Comparison of ENCODE assay signal across 7 mouse cellular contexts in genomic region chr8:4678218-4678907, GRCm38 (mm10).
DNase-seq lines count a peak whose midpoint lies in the region; ATAC-seq lines count a peak whose summit lies in the region.

No protein-coding gene starts in this region.

- ATAC-seq in intestine, embryonic 14.5 days (replicated peaks; ENCODE audit: low FRiP score, low TSS enrichment, low read depth): peak; percentile 80
- peak; percentile 69 for ATAC-seq in midbrain, embryonic 11.5 days (ENCODE audit: low FRiP score)

- H3K36me3 ChIP-seq in intestine, embryonic 14.5 days (ENCODE audit: control insufficient read depth, insufficient read depth, low read length): no peaks in the 10 kb centered on the region
- no peaks in the 10 kb centered on the region for H3K36me3 ChIP-seq in limb, embryonic 10.5 days
- no peaks in the 10 kb centered on the region for H3K36me3 ChIP-seq in midbrain, embryonic 11.5 days (ENCODE audit: control insufficient read depth, insufficient read depth, low read length)

- DNase-seq in adrenal gland, adult (ENCODE audit: inconsistent age in 2 of 2, low spot score in 1 of 2): peak; percentile 92 to 98
- DNase-seq in cerebellum, postnatal 36 days: peak; percentile 88 to 94
- DNase-seq in gastrocnemius, adult 18-20 months (ENCODE audit: low spot score): peak; percentile 86
- peak; percentile 99 for DNase-seq in intestine, embryonic 14.5 days (ENCODE audit: low spot score)
- DNase-seq in limb, embryonic 10.5 days (ENCODE audit: low spot score): peak; percentile 92
- DNase-seq in midbrain, embryonic 11.5 days (ENCODE audit: low spot score, missing footprints): peak; percentile 99
- DNase-seq in skeletal muscle tissue, adult 2 months (ENCODE audit: low read depth, low spot score): peak; percentile 71

- peak overlapping the region; percentile 98 for H3K27ac ChIP-seq in intestine, embryonic 14.5 days (ENCODE audit: low read depth)
- peak overlapping the region; percentile 96 for H3K27ac ChIP-seq in limb, embryonic 10.5 days
- H3K27ac ChIP-seq in midbrain, embryonic 11.5 days (ENCODE audit: low read depth, low read length): peak overlapping the region; percentile 88

- peak overlapping the region; percentile 66 for H3K4me3 ChIP-seq in intestine, embryonic 14.5 days (ENCODE audit: low read depth, low read length)
- H3K4me3 ChIP-seq in limb, embryonic 10.5 days: peak overlapping the region; percentile 64
- peak overlapping the region; percentile 63 for H3K4me3 ChIP-seq in midbrain, embryonic 11.5 days (ENCODE audit: low read depth, low read length)

- peak overlapping the region; percentile 50 for H3K4me2 ChIP-seq in intestine, embryonic 14.5 days (ENCODE audit: low read length)
- peak overlapping the region; percentile 48 for H3K4me2 ChIP-seq in midbrain, embryonic 11.5 days

- peaks cover 3% of the 10 kb centered on the region; the same call in 1 of the 2 replicates for H3K9me3 ChIP-seq in intestine, embryonic 14.5 days (ENCODE audit: control insufficient read depth, low read length)
- 0 out of 2 replicates have a peak, but pooled peaks cover 3% of the 10 kb centered on the region for H3K9me3 ChIP-seq in limb, embryonic 10.5 days (replicated peaks)
- H3K9me3 ChIP-seq in midbrain, embryonic 11.5 days (ENCODE audit: control insufficient read depth, low read length): no peaks in the 10 kb centered on the region; the same call in 1 of the 2 replicates

- under 1% methylated on average over 37 of the region's 37 CpGs for whole genome bisulfite sequencing in intestine, embryonic 14.5 days
- under 1% methylated on average over 37 of the region's 37 CpGs for WGBS in limb, embryonic 10.5 days
- under 1% methylated on average over 37 of the region's 37 CpGs for WGBS in midbrain, embryonic 11.5 days

- H3K9ac ChIP-seq in intestine, embryonic 14.5 days (ENCODE audit: low read length): peak overlapping the region; percentile 74
- H3K9ac ChIP-seq in midbrain, embryonic 11.5 days (ENCODE audit: low read length): peak overlapping the region; percentile 74

- H3K4me1 ChIP-seq in intestine, embryonic 14.5 days (replicated peaks; ENCODE audit: control insufficient read depth, insufficient read depth, low read length): no peaks in the 10 kb centered on the region
- H3K4me1 ChIP-seq in limb, embryonic 10.5 days: peaks cover 3% of the 10 kb centered on the region; the same call in 1 of the 2 replicates
- H3K4me1 ChIP-seq in midbrain, embryonic 11.5 days (ENCODE audit: control insufficient read depth, insufficient read depth, low read length): peaks cover 7% of the 10 kb centered on the region; the same call in 1 of the 2 replicates

- no peaks in the 10 kb centered on the region for H3K27me3 ChIP-seq in intestine, embryonic 14.5 days (replicated peaks; ENCODE audit: control insufficient read depth, insufficient read depth, low read length)
- H3K27me3 ChIP-seq in limb, embryonic 10.5 days (ENCODE audit: low read depth, poor library complexity, severe bottlenecking): no peaks in the 10 kb centered on the region
- no peaks in the 10 kb centered on the region for H3K27me3 ChIP-seq in midbrain, embryonic 11.5 days (ENCODE audit: control insufficient read depth, insufficient read depth, low read length)

Comparison
In these comparisons a context has a peak if more than half of its experiments do, and no peak if none do; other contexts are left out.
1. Peak in every context shown above with its lines: DNase-seq, ATAC-seq, H3K4me3 ChIP-seq and H3K27ac ChIP-seq.